Mouse (Mus musculus): ENCODE measurements at regions not wholly inside any gene's neighbourhood (a gene's known extent, or its start where the extent isn't known, plus 50 kb on each side); places are given as distances from the start of the nearest gene placed in this dataset.

GRCm38 (mm10) chr9:67117639-67118038 lies 68.4 kb upstream of the Tpm1 start:
- no peak for DNase-seq (ENCODE audit: low spot score)

- DNase-seq (ENCODE audit: low spot score), result no peak
Measured at GRCm38 (mm10) chr9:67115991-67116390, 66.8 kb upstream of the Tpm1 start.

DNA sequence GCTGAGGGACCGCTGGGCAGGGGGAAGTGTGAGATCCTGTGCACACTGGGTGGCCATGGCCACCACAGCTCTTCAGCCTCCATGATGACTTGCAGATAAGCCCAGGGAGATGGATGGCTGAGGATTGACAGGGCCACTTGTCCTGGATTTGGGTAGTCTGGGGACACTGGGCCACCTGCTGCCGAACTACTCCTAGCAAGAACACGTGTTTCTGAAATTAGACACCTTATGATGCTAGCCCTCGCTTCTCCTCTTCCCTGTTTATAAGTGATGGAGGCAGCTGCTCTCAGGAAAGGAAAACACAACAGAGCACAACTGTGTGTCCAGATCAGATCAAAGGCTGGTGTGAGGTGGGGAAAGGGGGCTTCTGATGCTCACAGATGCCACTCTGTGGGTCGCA lies 64.9 kb upstream of the Tpm1 start:
- DNase-seq (ENCODE audit: low spot score), result no peak

DNA sequence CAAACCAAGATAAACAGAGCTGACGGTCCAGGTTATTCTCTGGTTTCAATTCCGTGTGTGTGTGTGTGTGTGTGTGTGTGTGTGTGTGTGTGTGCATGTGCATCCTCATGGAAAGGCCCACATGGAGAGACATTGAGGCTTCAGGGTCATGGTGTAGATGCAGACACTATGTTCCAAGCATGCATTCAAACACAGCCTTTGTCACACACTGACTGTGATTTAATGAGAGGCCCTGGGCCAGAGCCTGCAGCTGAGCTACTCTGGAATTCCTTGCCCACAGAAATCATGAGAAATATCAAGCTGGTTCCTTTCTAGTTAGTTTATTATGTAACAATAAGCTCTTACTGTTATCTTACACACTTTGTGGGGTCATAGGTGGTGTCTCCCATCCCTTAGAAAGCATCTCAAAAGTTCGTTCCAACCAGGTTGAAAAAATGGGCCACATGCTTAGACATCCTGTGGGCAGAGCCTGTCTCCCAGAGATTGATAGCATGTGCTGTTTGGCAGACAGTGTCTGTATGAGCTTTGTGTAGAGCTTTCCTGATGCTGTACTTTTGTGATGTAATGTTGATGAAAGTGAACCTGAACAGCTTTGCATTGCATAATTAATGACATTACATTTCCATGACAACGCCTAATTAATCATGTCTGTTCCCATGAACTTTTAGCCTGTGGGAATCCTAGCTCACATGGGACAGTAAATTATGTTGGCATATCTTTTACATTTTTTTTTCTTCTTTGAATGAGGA lies 62.8 kb upstream of the Tpm1 start:
- DNase-seq (ENCODE audit: low spot score), result no peak

- no peak for DNase-seq (ENCODE audit: low spot score)
Measured at GRCm38 (mm10) chr9:67107938-67108337, 58.7 kb upstream of the Tpm1 start.

DNA sequence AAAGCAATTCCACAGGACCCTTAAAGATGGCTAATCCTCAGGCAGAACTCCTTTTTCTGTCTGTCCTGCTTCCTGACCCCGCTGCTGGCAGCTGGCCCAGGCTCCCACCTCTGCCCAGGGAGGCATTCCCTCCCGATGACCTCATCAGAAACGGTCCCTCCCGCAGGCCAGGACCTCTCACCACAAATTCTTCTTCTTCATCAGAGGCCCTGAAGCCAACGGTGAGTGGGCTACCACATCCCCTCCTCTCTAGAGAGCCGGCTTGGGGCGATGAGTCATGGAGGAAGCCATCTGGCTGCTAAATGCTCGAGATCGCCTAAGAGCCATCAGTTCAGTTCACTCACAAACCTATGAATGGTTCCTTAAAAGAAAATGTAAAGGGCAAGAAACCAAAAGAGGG lies 56.7 kb upstream of the Tpm1 start:
- DNase-seq (ENCODE audit: low spot score), result no peak

DNA sequence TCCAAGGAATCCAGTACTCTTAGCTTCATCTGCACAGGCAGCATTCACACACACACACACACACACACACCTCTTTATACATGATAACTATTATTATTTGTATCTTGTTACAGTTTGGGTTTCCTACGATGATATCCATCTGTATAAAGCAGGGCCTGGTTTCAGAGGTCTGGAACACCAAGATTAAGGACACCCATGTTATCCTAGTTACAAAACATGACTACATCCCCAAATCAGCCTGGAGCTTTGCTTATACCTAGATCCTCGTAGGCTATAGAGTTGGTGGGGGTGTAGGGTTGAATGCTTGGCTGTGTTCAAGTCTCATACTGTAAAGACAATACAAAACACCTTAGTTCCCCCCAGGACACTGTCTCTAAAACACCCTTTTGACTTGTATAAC lies 56.0 kb upstream of the Tpm1 start:
- DNase-seq (ENCODE audit: low spot score), result no peak

- no peak for DNase-seq (ENCODE audit: low spot score)
Measured at GRCm38 (mm10) chr9:67104616-67105015, 55.4 kb upstream of the Tpm1 start.

GRCm38 (mm10) chr9:67102578-67102977 lies 53.4 kb upstream of the Tpm1 start:
- DNase-seq (ENCODE audit: low spot score), result no peak

DNA sequence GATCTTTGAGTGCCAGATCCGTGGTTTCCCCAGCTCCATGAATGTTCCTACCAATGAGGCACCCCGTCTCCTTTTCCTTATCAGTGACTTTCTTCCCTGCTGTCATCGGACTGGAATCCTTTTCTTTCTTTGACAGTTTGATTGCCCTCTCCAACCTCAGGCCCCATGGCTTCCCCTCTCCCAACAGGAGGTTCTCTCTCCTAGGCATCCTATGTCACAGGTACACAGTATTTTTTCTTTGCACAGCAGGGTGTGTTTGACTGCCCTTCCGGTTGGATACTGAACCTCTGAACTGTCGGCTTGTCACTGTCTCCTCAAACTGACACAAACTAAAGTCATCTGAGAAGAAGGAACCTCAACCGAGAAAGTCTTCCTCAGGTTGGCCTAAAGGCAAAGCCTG lies 50.3 kb upstream of the Tpm1 start:
- DNase-seq (ENCODE audit: low spot score), result no peak
